Mouse (Mus musculus) liver, adult 2 months (tissue): ENCODE data around the gene Clps. TPM values are rescaled to one million over a fixed set of nuclear protein-coding genes. Genes with fewer than 3 reads are reported as not detected.

ENCODE experiments used
- DNase-seq: peaks from one replicate; pipeline ENCODE4 v3.0.0-alpha.2; 2011; ENCODE audit warnings: low read depth, low spot score; ENCODE audit errors: extremely low read depth
- H3K27ac ChIP-seq: fragments of 200-500 bp; replicated peaks from 2 replicates; pipeline ENCODE4 v1.5.1; 2012; ENCODE audit warnings: low read depth, mild to moderate bottlenecking, control low read depth, inconsistent platforms, low read length; ENCODE audit not compliant: insufficient read depth
- H3K27me3 ChIP-seq: fragments of 200-500 bp; 2 replicates; pipeline ENCODE4 v1.6.1; 2012; ENCODE audit warnings: mild to moderate bottlenecking, moderate library complexity, low read length, inconsistent platforms; ENCODE audit not compliant: control insufficient read depth, insufficient read depth
- H3K36me3 ChIP-seq: fragments of 200-500 bp; 2 replicates; pipeline ENCODE4 v1.6.1; 2012; ENCODE audit warnings: low read length, inconsistent platforms; ENCODE audit not compliant: control insufficient read depth, insufficient read depth
- H3K4me1 ChIP-seq: fragments of 200-500 bp; 2 replicates; pipeline ENCODE4 v1.6.1; 2011; ENCODE audit warnings: low read length; ENCODE audit not compliant: control insufficient read depth, insufficient read depth
- H3K4me3 ChIP-seq: fragments of 200-500 bp; 2 replicates; pipeline ENCODE4 v1.5.1; 2011; ENCODE audit warnings: low read depth, mild to moderate bottlenecking, control low read depth, low read length, moderate library complexity; ENCODE audit not compliant: insufficient read depth
- H3K79me2 ChIP-seq: fragments of 200-500 bp; 2 replicates; pipeline ENCODE4 v1.6.1; 2012; ENCODE audit warnings: inconsistent platforms, mild to moderate bottlenecking, low read length, moderate library complexity; ENCODE audit not compliant: control insufficient read depth, insufficient read depth
- H3K9ac ChIP-seq: fragments of 200-500 bp; 2 replicates; pipeline ENCODE4 v1.6.1; 2012; ENCODE audit warnings: low read depth, mild to moderate bottlenecking, control low read depth, inconsistent platforms, low read length
- CTCF ChIP-seq: fragments of 200-500 bp; IDR thresholded peaks from 2 replicates; pipeline ENCODE4 v1.5.1; 2011; ENCODE audit warnings: low read depth, low read length, control low read depth
- POLR2A ChIP-seq: fragments of 200-500 bp; IDR thresholded peaks from 2 replicates; pipeline ENCODE4 v1.6.1; 2011; ENCODE audit warnings: low read length, control low read depth; ENCODE audit not compliant: insufficient read depth; ENCODE audit errors: extremely low read depth
- WGBS: fragments of 180-500 bp; shearing (Covaris S2); methylation state at CpG from one replicate; pipeline ENCODE4 v1.1.7; 2018; 5-methylcytosine and 5-hydroxymethylcytosine counted together
- polyA plus RNA-seq: library from polyadenylated mRNA; depleted of rRNA; stranded (reverse); fragments of >200 nt; gene quantifications from 2 replicates; pipeline ENCODE4 v1.2.3, GENCODE M21; 2012
- total RNA-seq: library from RNA; depleted of rRNA; stranded (reverse); fragments of >200 nt; gene quantifications from 2 replicates; pipeline ENCODE4 v1.2.3, GENCODE M21; 2014

The Clps gene
- total and polyA plus RNA-seq, 2 experiments: 1.4 to 70.1 TPM

DNA sequence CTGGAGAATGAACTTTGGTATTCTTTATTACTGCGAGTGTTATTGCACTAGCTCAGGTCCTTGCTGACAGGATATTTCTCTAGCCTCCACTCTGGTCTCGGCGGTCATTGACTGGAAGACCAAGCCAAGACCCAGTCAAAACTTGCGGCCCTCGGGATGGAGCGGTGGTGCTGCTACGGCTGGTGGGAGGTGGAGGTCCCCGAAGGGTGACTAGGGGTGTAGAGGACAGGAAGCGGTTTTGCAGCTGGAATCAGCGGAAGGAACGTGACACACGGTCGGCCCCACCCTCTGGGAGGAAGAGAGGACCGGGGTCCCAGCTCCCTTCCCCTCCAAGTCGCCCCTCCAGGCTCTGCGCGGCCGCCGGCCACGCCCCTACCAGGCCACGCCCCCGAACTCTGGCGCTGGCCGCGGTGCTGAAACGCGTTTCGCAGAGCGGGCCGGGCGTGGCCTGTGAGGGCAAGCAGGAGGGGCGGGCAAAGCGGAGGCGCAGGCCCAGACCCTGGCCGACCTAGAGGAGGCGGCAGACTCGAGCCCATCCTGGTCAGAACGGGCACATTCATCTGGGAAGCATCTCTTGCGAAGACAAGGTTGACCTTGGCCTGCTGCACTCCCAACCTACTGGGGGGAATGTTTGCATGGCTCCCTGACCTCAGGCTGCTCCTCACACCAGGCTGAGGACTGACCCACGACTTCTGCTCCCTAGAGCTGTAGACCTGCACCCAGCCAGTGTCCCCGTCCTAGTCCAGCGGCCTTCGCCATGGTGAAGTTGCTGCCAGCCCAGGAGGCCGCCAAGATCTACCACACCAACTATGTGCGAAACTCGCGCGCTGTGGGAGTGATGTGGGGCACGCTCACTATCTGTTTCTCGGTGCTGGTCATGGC is 14.9 kb upstream of the Clps start, which contains the start of gene Lhfpl5:
Gene Lhfpl5 (plus strand): TSS at position 398 of the 882 bp plus-strand sequence.
- Histone ChIP-seq H3K36me3 (no peaks in the 10 kb centered on the region), H3K27ac (no peak within 1 kb of the TSS), H3K4me1 (0 out of 2 replicates have a peak, but pooled peaks cover 2% of the 10 kb centered on the region), H3K27me3 (no peaks in the 10 kb centered on the region), H3K4me3 (no peak within 1 kb of the TSS), H3K9ac (no peak within 1 kb of the TSS), H3K79me2 (no peaks in the 10 kb centered on the region)
- WGBS: 16% methylated on average over 50 of the region's 50 CpGs
- no peak for DNase-seq
- TF ChIP-seq CTCF (no peak), POLR2A (no peak)

- no peak overlapping the region for H3K27ac ChIP-seq
- DNase-seq: no peak
- no peak overlapping the region for H3K4me3 ChIP-seq
- H3K27me3 ChIP-seq: no peaks in the 10 kb centered on the region
- WGBS: 87% methylated on average over 6 of the region's 6 CpGs
- no peaks in the 10 kb centered on the region for H3K79me2 ChIP-seq
- H3K4me1 ChIP-seq: 0 out of 2 replicates have a peak, but pooled peaks cover 2% of the 10 kb centered on the region
- TF ChIP-seq POLR2A (no peak), CTCF (no peak)
- H3K36me3 ChIP-seq: no peaks in the 10 kb centered on the region
- no peak overlapping the region for H3K9ac ChIP-seq
Observed at GRCm38 (mm10) chr17:28572941-28573340, 12.4 kb upstream of the Clps start.

- DNase-seq: no peak
- Histone ChIP-seq H3K27me3 (no peaks in the 10 kb centered on the region), H3K79me2 (no peaks in the 10 kb centered on the region), H3K27ac (no peak overlapping the region), H3K9ac (no peak overlapping the region), H3K4me1 (0 out of 2 replicates have a peak, but pooled peaks cover 2% of the 10 kb centered on the region), H3K36me3 (no peaks in the 10 kb centered on the region), H3K4me3 (no peak overlapping the region)
- TF ChIP-seq CTCF: no peak
- WGBS: 83% methylated on average over 7 of the region's 7 CpGs
Observed at GRCm38 (mm10) chr17:28572521-28572920, 12.0 kb upstream of the Clps start.

GRCm38 (mm10) chr17:28571868-28572267 is 11.3 kb upstream of the Clps start:
- WGBS: 38% methylated on average over 3 of the region's 3 CpGs
- peak; percentile 78 for DNase-seq
- no peaks in the 10 kb centered on the region for H3K79me2 ChIP-seq
- 0 out of 2 replicates have a peak, but pooled peaks cover 2% of the 10 kb centered on the region for H3K4me1 ChIP-seq
- H3K27me3 ChIP-seq: no peaks in the 10 kb centered on the region
- H3K27ac ChIP-seq: no peak overlapping the region
- no peak for TF ChIP-seq CTCF
- no peak for TF ChIP-seq POLR2A
- H3K36me3 ChIP-seq: no peaks in the 10 kb centered on the region
- H3K4me3 ChIP-seq: no peak overlapping the region
- no peak overlapping the region for H3K9ac ChIP-seq

- TF ChIP-seq CTCF (no peak), POLR2A (no peak)
- no peak overlapping the region for H3K27ac ChIP-seq
Observed at GRCm38 (mm10) chr17:28567541-28567940, 7.0 kb upstream of the Clps start.

DNA sequence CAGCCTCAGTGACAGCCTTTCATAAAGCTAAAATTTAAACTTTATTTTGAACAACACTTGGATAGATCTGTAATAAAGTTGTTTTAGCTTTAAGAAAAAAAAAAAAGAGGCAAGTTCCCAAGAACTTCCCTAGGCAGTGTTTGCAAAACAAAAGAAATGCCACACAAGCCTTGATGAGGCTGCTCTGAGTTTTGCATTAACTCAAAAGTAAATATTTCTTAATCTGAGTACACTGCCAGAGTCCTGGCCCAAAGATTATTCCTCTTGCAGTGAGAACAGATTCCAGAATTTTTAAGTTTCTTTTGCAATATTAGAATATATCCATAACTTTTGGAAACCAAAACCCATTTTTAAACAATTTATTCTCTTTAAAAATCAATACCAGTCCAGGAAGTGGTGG is 4.6 kb upstream of the Clps start:
- DNase-seq: peak; percentile 95
- peak overlapping the region; percentile 58; the same call in 1 of the 2 replicates for H3K27ac ChIP-seq
- H3K27me3 ChIP-seq: no peaks in the 10 kb centered on the region
- no peak overlapping the region for H3K4me3 ChIP-seq
- H3K79me2 ChIP-seq: no peaks in the 10 kb centered on the region
- H3K36me3 ChIP-seq: no peaks in the 10 kb centered on the region
- H3K4me1 ChIP-seq: 0 out of 2 replicates have a peak, but pooled peaks cover 3% of the 10 kb centered on the region
- H3K9ac ChIP-seq: no peak overlapping the region
- TF ChIP-seq CTCF (no peak), POLR2A (no peak)

More at GRCm38 (mm10) chr17:28567541-28567940, 7.0 kb upstream of the Clps start:
- H3K9ac ChIP-seq: no peak overlapping the region
- 7% methylated on average over 3 of the region's 3 CpGs for WGBS
- H3K4me3 ChIP-seq: no peak overlapping the region
- no peaks in the 10 kb centered on the region for H3K27me3 ChIP-seq
- no peaks in the 10 kb centered on the region for H3K4me1 ChIP-seq
- H3K79me2 ChIP-seq: no peaks in the 10 kb centered on the region
- no peak for DNase-seq
- H3K36me3 ChIP-seq: no peaks in the 10 kb centered on the region
